Mouse (Mus musculus) limb, embryonic 12.5 days (tissue): ENCODE measurements at regions not wholly inside any gene's neighbourhood (a gene's known extent, or its start where the extent isn't known, plus 50 kb on each side); places are given as distances from the start of the nearest gene placed in this dataset.
A peak's percentile ranks its signal among the peaks of the same experiment; 100 is the strongest.

Experiments used
- ATAC-seq: fragments of 200-750 bp; cut with Nextera tagmentation; 2 replicates; pipeline ENCODE4 v1.8.0; 2017; ENCODE audit warnings: low read depth, moderate TSS enrichment; ENCODE audit not compliant: insufficient number of reproducible peaks, insufficient read depth, low FRiP score, low TSS enrichment
- H3K27ac ChIP-seq: fragments of 300-500 bp; sonication (generic); 2 replicates; pipeline ENCODE4 v1.5.1; 2016; ENCODE audit warnings: mild to moderate bottlenecking, moderate library complexity
- H3K27me3 ChIP-seq: fragments of 300-500 bp; sonication (generic); 2 replicates; pipeline ENCODE4 v1.6.1; 2016; ENCODE audit warnings: mild to moderate bottlenecking, moderate library complexity
- H3K36me3 ChIP-seq: fragments of 300-500 bp; sonication (generic); 2 replicates; pipeline ENCODE4 v1.6.1; 2016; ENCODE audit warnings: mild to moderate bottlenecking, moderate library complexity
- H3K4me1 ChIP-seq: fragments of 300-500 bp; sonication (generic); replicated peaks from 2 replicates; pipeline ENCODE4 v1.6.1; 2016
- H3K4me2 ChIP-seq: fragments of 300-500 bp; sonication (generic); 2 replicates; pipeline ENCODE4 v1.6.1; 2016; ENCODE audit warnings: mild to moderate bottlenecking, moderate library complexity
- H3K4me3 ChIP-seq: fragments of 300-500 bp; sonication (generic); replicated peaks from 2 replicates; pipeline ENCODE4 v1.5.1; 2016; ENCODE audit warnings: mild to moderate bottlenecking
- H3K9ac ChIP-seq: fragments of 300-500 bp; sonication (generic); replicated peaks from 2 replicates; pipeline ENCODE4 v1.6.1; 2016; ENCODE audit warnings: mild to moderate bottlenecking, moderate library complexity
- H3K9me3 ChIP-seq: fragments of 300-500 bp; sonication (generic); 2 replicates; pipeline ENCODE4 v1.6.1; 2016; ENCODE audit warnings: mild to moderate bottlenecking, moderate library complexity
- WGBS: fragments of 180-500 bp; shearing (Covaris S2); methylation state at CpG from one replicate; pipeline ENCODE4 v1.1.7; 2016; 5-methylcytosine and 5-hydroxymethylcytosine counted together

- H3K36me3 ChIP-seq = no peaks in the 10 kb centered on the region
- H3K9me3 ChIP-seq = no peaks in the 10 kb centered on the region
- peaks cover 36% of the 10 kb centered on the region for H3K4me1 ChIP-seq
- no peak for ATAC-seq
- no peaks in the 10 kb centered on the region; the same call in 1 of the 2 replicates for H3K27me3 ChIP-seq
- no peak overlapping the region for H3K9ac ChIP-seq
- no peak overlapping the region; the same call in 1 of the 2 replicates for H3K27ac ChIP-seq
- 70% methylated on average over 10 of the region's 10 CpGs for WGBS
- no peak overlapping the region for H3K4me3 ChIP-seq
- H3K4me2 ChIP-seq = no peak overlapping the region
These were observed 159.4 kb downstream of the Ly86 start for GRCm38 (mm10) chr13:37504373-37504772.

GRCm38 (mm10) chr13:37505617-37506016 is 160.6 kb downstream of the Ly86 start:
- no peak for ATAC-seq
- no peaks in the 10 kb centered on the region for H3K36me3 ChIP-seq
- peaks cover 40% of the 10 kb centered on the region for H3K4me1 ChIP-seq
- H3K9ac ChIP-seq = 0 out of 2 replicates have a peak overlapping the region, but pooled peaks have one; percentile 12
- H3K4me2 ChIP-seq = no peak overlapping the region
- WGBS = 53% methylated on average over 3 of the region's 3 CpGs
- H3K4me3 ChIP-seq = no peak overlapping the region
- no peaks in the 10 kb centered on the region; the same call in 1 of the 2 replicates for H3K27me3 ChIP-seq
- no peak overlapping the region for H3K27ac ChIP-seq
- H3K9me3 ChIP-seq = no peaks in the 10 kb centered on the region

- Histone ChIP-seq H3K9ac (0 out of 2 replicates have a peak overlapping the region, but pooled peaks have one; percentile 12), H3K36me3 (no peaks in the 10 kb centered on the region), H3K27ac (no peak overlapping the region), H3K4me3 (no peak overlapping the region), H3K4me1 (peaks cover 38% of the 10 kb centered on the region), H3K9me3 (no peaks in the 10 kb centered on the region), H3K27me3 (no peaks in the 10 kb centered on the region; the same call in 1 of the 2 replicates), H3K4me2 (no peak overlapping the region)
- 74% methylated on average over 10 of the region's 10 CpGs for whole genome bisulfite sequencing
- no peak for ATAC-seq
These were observed 161.0 kb downstream of the Ly86 start for GRCm38 (mm10) chr13:37506046-37506445.

GRCm38 (mm10) chr13:37506701-37507100 is 161.7 kb downstream of the Ly86 start:
- Histone ChIP-seq H3K9me3 (no peaks in the 10 kb centered on the region), H3K4me3 (no peak overlapping the region), H3K4me1 (peaks cover 38% of the 10 kb centered on the region), H3K9ac (no peak overlapping the region), H3K4me2 (no peak overlapping the region), H3K36me3 (no peaks in the 10 kb centered on the region), H3K27ac (no peak overlapping the region), H3K27me3 (no peaks in the 10 kb centered on the region; the same call in 1 of the 2 replicates)
- ATAC-seq = no peak
- WGBS = 80% methylated on average over 8 of the region's 8 CpGs

- H3K4me1 ChIP-seq = peaks cover 38% of the 10 kb centered on the region
- H3K27me3 ChIP-seq = no peaks in the 10 kb centered on the region; the same call in 1 of the 2 replicates
- no peak overlapping the region for H3K9ac ChIP-seq
- H3K4me2 ChIP-seq = no peak overlapping the region
- no peaks in the 10 kb centered on the region for H3K36me3 ChIP-seq
- no peaks in the 10 kb centered on the region for H3K9me3 ChIP-seq
- no peak overlapping the region for H3K4me3 ChIP-seq
- WGBS = 65% methylated on average over 5 of the region's 5 CpGs
- H3K27ac ChIP-seq = no peak overlapping the region
- no peak for ATAC-seq
These were observed 162.1 kb downstream of the Ly86 start for GRCm38 (mm10) chr13:37507146-37507545.

- H3K36me3 ChIP-seq = no peaks in the 10 kb centered on the region
- ATAC-seq = peak; percentile 55; the same call in 1 of the 2 replicates
- no peaks in the 10 kb centered on the region for H3K9me3 ChIP-seq
- no peak overlapping the region for H3K4me3 ChIP-seq
- H3K27ac ChIP-seq = peak overlapping the region; percentile 24; the same call in 1 of the 2 replicates
- no peak overlapping the region for H3K9ac ChIP-seq
- WGBS = 37% methylated on average over 19 of the region's 19 CpGs
- H3K4me1 ChIP-seq = peaks cover 40% of the 10 kb centered on the region
- no peaks in the 10 kb centered on the region; the same call in 1 of the 2 replicates for H3K27me3 ChIP-seq
- no peak overlapping the region for H3K4me2 ChIP-seq
These were observed 163.7 kb downstream of the Ly86 start for GRCm38 (mm10) chr13:37508385-37509351.

GRCm38 (mm10) chr13:37509352-37509851 is 164.4 kb downstream of the Ly86 start:
- ATAC-seq = no peak; the same call in 1 of the 2 replicates
- Histone ChIP-seq H3K27ac (peak overlapping the region; percentile 66), H3K4me2 (no peak overlapping the region)

GRCm38 (mm10) chr13:37510511-37510910 is 165.5 kb downstream of the Ly86 start:
- no peaks in the 10 kb centered on the region for H3K36me3 ChIP-seq
- H3K27ac ChIP-seq = 0 out of 2 replicates have a peak overlapping the region, but pooled peaks have one; percentile 66
- WGBS = 82% methylated on average over 6 of the region's 6 CpGs
- H3K9ac ChIP-seq = no peak overlapping the region
- no peaks in the 10 kb centered on the region; the same call in 1 of the 2 replicates for H3K27me3 ChIP-seq
- no peak overlapping the region for H3K4me3 ChIP-seq
- peaks cover 46% of the 10 kb centered on the region for H3K4me1 ChIP-seq
- ATAC-seq = no peak
- H3K4me2 ChIP-seq = no peak overlapping the region
- H3K9me3 ChIP-seq = no peaks in the 10 kb centered on the region

More at GRCm38 (mm10) chr13:37509352-37509851, 164.4 kb downstream of the Ly86 start:
- Histone ChIP-seq H3K27me3 (no peaks in the 10 kb centered on the region; the same call in 1 of the 2 replicates), H3K4me1 (peaks cover 43% of the 10 kb centered on the region), H3K4me3 (no peak overlapping the region), H3K9me3 (no peaks in the 10 kb centered on the region), H3K9ac (no peak overlapping the region), H3K36me3 (no peaks in the 10 kb centered on the region)
- WGBS = 28% methylated on average over 12 of the region's 12 CpGs

- no peak for ATAC-seq
- Histone ChIP-seq H3K9ac (no peak overlapping the region), H3K4me3 (no peak overlapping the region), H3K4me1 (peaks cover 44% of the 10 kb centered on the region), H3K36me3 (no peaks in the 10 kb centered on the region), H3K4me2 (no peak overlapping the region), H3K27ac (no peak overlapping the region), H3K9me3 (no peaks in the 10 kb centered on the region), H3K27me3 (no peaks in the 10 kb centered on the region; the same call in 1 of the 2 replicates)
- WGBS = 69% methylated on average over 6 of the region's 6 CpGs
These were observed 166.0 kb downstream of the Ly86 start for GRCm38 (mm10) chr13:37511006-37511405.

GRCm38 (mm10) chr13:37511406-37511805 is 166.4 kb downstream of the Ly86 start:
- Histone ChIP-seq H3K4me2 (no peak overlapping the region), H3K4me3 (no peak overlapping the region), H3K9ac (no peak overlapping the region), H3K9me3 (no peaks in the 10 kb centered on the region), H3K36me3 (no peaks in the 10 kb centered on the region), H3K27me3 (no peaks in the 10 kb centered on the region), H3K27ac (no peak overlapping the region), H3K4me1 (peaks cover 40% of the 10 kb centered on the region)
- ATAC-seq = no peak
- WGBS = 72% methylated on average over 4 of the region's 4 CpGs

- Histone ChIP-seq H3K27ac (no peak overlapping the region), H3K4me2 (no peak overlapping the region), H3K27me3 (no peaks in the 10 kb centered on the region), H3K9me3 (no peaks in the 10 kb centered on the region), H3K4me3 (no peak overlapping the region), H3K4me1 (peaks cover 32% of the 10 kb centered on the region), H3K36me3 (no peaks in the 10 kb centered on the region), H3K9ac (no peak overlapping the region)
- 66% methylated on average over 3 of the region's 3 CpGs for WGBS
- ATAC-seq = no peak
These were observed 167.8 kb downstream of the Ly86 start for GRCm38 (mm10) chr13:37512781-37513180.
